Mouse (Mus musculus): ENCODE results near the gene Tfip11. TPM values are rescaled to one million over a fixed set of nuclear protein-coding genes. Genes with fewer than 3 reads are reported as not detected.

Tfip11 gene
- polyA plus RNA-seq, 1 experiment from 2014 or later = 32.9 TPM

DNA sequence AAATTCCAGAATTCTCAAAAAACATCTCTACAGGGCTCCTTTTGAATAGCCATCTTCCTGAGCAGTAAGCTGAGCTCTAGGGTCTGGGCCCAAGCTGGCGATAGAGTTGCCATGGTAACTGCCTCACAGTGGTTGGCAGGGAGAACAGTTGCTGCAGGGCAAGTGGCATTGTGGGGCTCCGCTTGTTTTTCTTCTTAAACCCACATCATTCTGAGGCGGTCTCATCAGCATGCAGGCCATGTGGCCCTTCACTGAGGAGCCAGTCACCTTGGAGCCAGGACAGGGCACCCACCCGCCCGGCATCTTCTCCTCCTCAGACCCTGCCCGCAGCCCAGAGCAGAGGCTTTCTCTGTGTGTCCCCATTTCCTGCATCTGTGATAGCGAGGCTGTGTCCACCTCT, 45.8 kb downstream of the Tfip11 start:
- H3K27ac ChIP-seq (ENCODE audit: low read depth, low read length) = 0 out of 2 replicates have a peak overlapping the region, but pooled peaks have one; percentile 11
- ATAC-seq (ENCODE audit: insufficient read depth, low FRiP score, low TSS enrichment) (peak; percentile 85), DNase-seq (ENCODE audit: low spot score) (peak; percentile 73)
- H3K4me3 ChIP-seq (ENCODE audit: low read depth, low read length) = no peak overlapping the region
- no peak overlapping the region for H3K9ac ChIP-seq (ENCODE audit: low read length)
- peaks cover 10% of the 10 kb centered on the region for H3K36me3 ChIP-seq (ENCODE audit: control insufficient read depth, insufficient read depth, low read length)
- no peaks in the 10 kb centered on the region for H3K27me3 ChIP-seq (ENCODE audit: control insufficient read depth, insufficient read depth, low read length)
- no peak overlapping the region for H3K4me2 ChIP-seq (ENCODE audit: low read depth)
- no peaks in the 10 kb centered on the region for H3K9me3 ChIP-seq (ENCODE audit: control insufficient read depth, low read length)
- WGBS = 43% methylated on average over 7 of the region's 7 CpGs
- H3K4me1 ChIP-seq (ENCODE audit: control insufficient read depth, insufficient read depth, low read length) = peaks cover 15% of the 10 kb centered on the region

DNA sequence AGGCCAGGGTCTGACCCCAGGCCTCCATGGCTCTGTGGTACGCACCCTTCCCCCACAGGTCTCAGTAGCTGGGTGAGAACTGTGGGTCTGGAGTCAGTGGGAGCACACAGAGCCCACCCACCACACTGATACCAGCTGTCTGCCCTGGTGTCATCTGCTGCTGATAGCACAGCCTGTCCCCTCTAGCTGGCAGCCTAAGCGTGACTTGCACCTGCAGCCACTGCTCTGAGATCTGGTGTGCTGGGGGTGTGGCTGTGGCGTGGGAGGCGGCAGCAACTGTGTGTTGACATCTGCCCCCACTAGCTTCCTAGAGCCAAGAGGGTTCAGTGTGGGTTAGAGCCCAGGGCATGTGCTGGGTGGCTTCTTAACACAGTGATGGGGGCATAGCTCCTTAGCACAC, 50.0 kb downstream of the Tfip11 start:
- Histone ChIP-seq H3K4me1 (ENCODE audit: control insufficient read depth, insufficient read depth, low read length) (peaks cover 12% of the 10 kb centered on the region), H3K4me3 (ENCODE audit: low read depth, low read length) (no peak overlapping the region), H3K9me3 (ENCODE audit: control insufficient read depth, low read length) (no peaks in the 10 kb centered on the region), H3K27me3 (ENCODE audit: control insufficient read depth, insufficient read depth, low read length) (no peaks in the 10 kb centered on the region), H3K27ac (ENCODE audit: low read depth, low read length) (no peak overlapping the region), H3K4me2 (ENCODE audit: low read depth) (no peak overlapping the region), H3K36me3 (ENCODE audit: control insufficient read depth, insufficient read depth, low read length) (peaks cover 5% of the 10 kb centered on the region), H3K9ac (ENCODE audit: low read length) (no peak overlapping the region; the same call in 1 of the 2 replicates)
- WGBS = 89% methylated on average over 4 of the region's 4 CpGs
- ATAC-seq (ENCODE audit: insufficient read depth, low FRiP score, low TSS enrichment) = no peak
- no peak for DNase-seq (ENCODE audit: low spot score)

DNA sequence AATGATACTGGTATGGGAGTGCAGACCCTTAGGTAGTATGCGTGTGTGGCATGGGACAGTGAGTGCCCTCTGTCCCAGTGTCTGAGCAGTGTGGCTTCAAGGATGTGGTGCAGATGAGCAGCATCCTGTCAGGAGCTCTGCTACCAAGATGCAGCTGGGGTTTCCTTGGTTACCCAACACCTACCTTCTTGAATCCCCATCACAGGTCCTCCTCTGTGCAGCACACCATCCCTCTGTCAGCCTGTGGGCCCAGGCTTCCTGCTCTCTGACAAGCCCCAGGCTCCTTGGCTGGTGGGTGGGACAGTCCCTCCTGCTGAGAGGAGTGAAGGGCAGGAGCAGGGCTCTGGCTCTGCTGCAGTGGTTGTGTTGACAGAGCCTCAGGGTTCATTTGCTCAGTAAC, 51.2 kb downstream of the Tfip11 start:
- DNase-seq (ENCODE audit: low spot score) = no peak
- WGBS = 92% methylated on average over 1 of the region's 1 CpGs
- Histone ChIP-seq H3K9me3 (ENCODE audit: control insufficient read depth, low read length) (no peaks in the 10 kb centered on the region), H3K4me2 (ENCODE audit: low read depth) (no peak overlapping the region), H3K27me3 (ENCODE audit: control insufficient read depth, insufficient read depth, low read length) (no peaks in the 10 kb centered on the region), H3K4me1 (ENCODE audit: control insufficient read depth, insufficient read depth, low read length) (peaks cover 6% of the 10 kb centered on the region), H3K9ac (ENCODE audit: low read length) (no peak overlapping the region), H3K36me3 (ENCODE audit: control insufficient read depth, insufficient read depth, low read length) (peaks cover 5% of the 10 kb centered on the region), H3K27ac (ENCODE audit: low read depth, low read length) (no peak overlapping the region), H3K4me3 (ENCODE audit: low read depth, low read length) (no peak overlapping the region)
- ATAC-seq (ENCODE audit: insufficient read depth, low FRiP score, low TSS enrichment) = no peak

DNA sequence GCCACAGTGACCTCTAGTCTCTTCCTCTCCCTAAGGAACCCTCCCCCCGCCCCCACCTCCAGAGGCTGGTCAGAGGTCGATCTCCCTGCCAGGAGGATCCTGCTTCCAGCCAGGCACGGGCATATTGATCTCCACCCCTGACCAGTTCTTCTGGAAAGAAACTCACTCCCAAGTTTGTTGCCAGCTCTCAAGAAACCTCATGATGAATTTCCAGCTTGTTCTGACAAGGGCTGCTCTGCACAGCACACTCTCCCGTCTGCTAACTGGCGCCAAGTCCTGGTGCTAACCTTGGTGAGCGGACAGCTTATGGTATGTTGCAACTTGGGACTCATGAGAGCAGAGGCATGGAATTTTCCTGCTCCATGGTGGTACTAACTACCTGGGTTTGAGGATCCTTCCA, 52.6 kb downstream of the Tfip11 start:
- no peak for ATAC-seq (ENCODE audit: insufficient read depth, low FRiP score, low TSS enrichment)
- DNase-seq (ENCODE audit: low spot score) = no peak
- 84% methylated on average over 6 of the region's 6 CpGs for WGBS
- Histone ChIP-seq H3K4me2 (ENCODE audit: low read depth) (no peak overlapping the region), H3K4me1 (ENCODE audit: control insufficient read depth, insufficient read depth, low read length) (no peaks in the 10 kb centered on the region), H3K4me3 (ENCODE audit: low read depth, low read length) (no peak overlapping the region), H3K27ac (ENCODE audit: low read depth, low read length) (no peak overlapping the region), H3K9ac (ENCODE audit: low read length) (no peak overlapping the region), H3K9me3 (ENCODE audit: control insufficient read depth, low read length) (no peaks in the 10 kb centered on the region), H3K27me3 (ENCODE audit: control insufficient read depth, insufficient read depth, low read length) (no peaks in the 10 kb centered on the region), H3K36me3 (ENCODE audit: control insufficient read depth, insufficient read depth, low read length) (peaks cover 5% of the 10 kb centered on the region)

DNA sequence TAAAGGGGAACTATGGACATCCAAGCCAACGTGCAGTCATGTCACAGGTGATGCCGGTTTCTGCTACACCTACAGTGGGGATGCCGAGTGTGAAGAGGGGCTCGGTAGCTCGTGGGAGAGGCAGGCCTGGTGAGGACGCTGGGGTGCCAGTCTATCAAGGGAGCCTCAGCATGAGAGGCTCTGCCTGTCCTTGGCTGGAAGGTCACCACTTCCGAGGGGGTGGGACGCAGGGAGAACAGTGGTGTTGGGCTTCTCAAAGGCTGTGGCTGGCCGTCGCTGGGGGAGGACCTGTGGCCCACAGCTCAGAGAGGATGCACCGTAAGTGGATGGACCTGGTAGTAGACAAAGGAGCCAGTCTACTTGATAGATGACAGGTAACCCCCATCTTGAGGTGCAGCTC, 55.0 kb downstream of the Tfip11 start:
- H3K4me3 ChIP-seq (ENCODE audit: low read depth, low read length) = no peak overlapping the region
- peaks cover under 1% of the 10 kb centered on the region; the same call in 1 of the 2 replicates for H3K36me3 ChIP-seq (ENCODE audit: control insufficient read depth, insufficient read depth, low read length)
- WGBS = 87% methylated on average over 11 of the region's 11 CpGs

DNA sequence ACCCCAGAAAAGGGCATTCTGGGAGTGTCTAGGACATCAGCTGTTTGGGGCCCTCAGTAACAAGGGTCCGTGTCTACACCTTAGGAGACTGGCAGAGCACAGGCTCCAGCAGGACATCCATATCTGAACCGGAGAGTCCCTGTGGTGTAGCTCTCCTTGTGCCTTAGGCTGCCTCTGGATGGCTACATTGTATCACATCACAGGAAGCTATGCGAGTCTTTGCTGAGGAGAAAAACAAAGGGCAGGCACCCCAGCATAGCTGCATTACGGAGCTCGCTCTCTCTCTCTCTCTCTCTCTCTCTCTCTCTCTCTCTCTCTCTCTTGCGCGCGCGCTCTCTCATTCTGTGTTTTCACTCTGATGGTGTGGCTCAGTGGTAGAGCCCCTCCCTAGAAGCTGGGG, 55.9 kb downstream of the Tfip11 start:
- no peak overlapping the region for H3K27ac ChIP-seq (ENCODE audit: low read depth, low read length)
- H3K36me3 ChIP-seq (ENCODE audit: control insufficient read depth, insufficient read depth, low read length) = peaks cover 3% of the 10 kb centered on the region; the same call in 1 of the 2 replicates
- H3K4me3 ChIP-seq (ENCODE audit: low read depth, low read length) = no peak overlapping the region
- DNase-seq (ENCODE audit: low spot score) (no peak), ATAC-seq (ENCODE audit: insufficient read depth, low FRiP score, low TSS enrichment) (no peak)
- no peak overlapping the region for H3K9ac ChIP-seq (ENCODE audit: low read length)
- no peaks in the 10 kb centered on the region for H3K9me3 ChIP-seq (ENCODE audit: control insufficient read depth, low read length)
- H3K4me2 ChIP-seq (ENCODE audit: low read depth) = no peak overlapping the region
- H3K27me3 ChIP-seq (ENCODE audit: control insufficient read depth, insufficient read depth, low read length) = no peaks in the 10 kb centered on the region
- WGBS = 80% methylated on average over 9 of the region's 9 CpGs
- H3K4me1 ChIP-seq (ENCODE audit: control insufficient read depth, insufficient read depth, low read length) = no peaks in the 10 kb centered on the region

More for the DNA sequence above, 55.0 kb downstream of the Tfip11 start:
- Histone ChIP-seq H3K9me3 (ENCODE audit: control insufficient read depth, low read length) (no peaks in the 10 kb centered on the region), H3K27ac (ENCODE audit: low read depth, low read length) (no peak overlapping the region), H3K4me1 (ENCODE audit: control insufficient read depth, insufficient read depth, low read length) (no peaks in the 10 kb centered on the region), H3K9ac (ENCODE audit: low read length) (no peak overlapping the region), H3K4me2 (ENCODE audit: low read depth) (no peak overlapping the region), H3K27me3 (ENCODE audit: control insufficient read depth, insufficient read depth, low read length) (no peaks in the 10 kb centered on the region)
- no peak for DNase-seq (ENCODE audit: low spot score)
- no peak for ATAC-seq (ENCODE audit: insufficient read depth, low FRiP score, low TSS enrichment)

DNA sequence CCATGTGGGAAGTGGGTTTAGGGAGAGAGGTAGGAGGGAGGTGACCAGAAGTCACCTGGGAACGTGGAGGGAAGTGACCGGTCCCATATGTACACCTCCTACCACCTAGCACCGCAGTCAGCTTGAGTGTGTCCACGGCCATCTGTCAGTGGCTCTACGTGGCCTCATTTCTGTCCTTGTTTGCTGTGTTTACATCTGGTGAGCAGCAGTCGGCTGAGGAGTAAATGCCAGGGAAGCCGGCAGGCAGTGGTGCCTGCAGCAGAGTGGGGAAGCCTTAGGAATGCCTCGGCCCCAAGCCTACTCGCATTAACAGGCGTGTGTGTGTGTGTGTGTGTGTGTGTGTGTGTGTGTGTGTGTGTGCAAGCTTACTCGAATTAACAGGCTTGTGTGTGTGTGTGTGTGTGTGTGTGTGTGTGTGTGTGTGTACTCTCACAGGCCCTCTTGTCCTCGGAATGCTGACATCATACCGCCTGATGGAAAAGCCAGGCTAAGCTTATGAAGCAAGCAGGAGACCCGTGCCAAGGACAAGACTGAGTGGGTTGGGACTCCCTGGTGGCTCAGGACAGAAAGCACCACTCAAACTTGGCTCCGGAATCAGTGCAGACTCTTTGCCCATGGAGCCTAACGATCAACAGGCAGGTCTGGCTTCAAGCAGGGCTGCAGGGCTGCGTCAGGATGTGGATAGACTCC, 56.6 kb downstream of the Tfip11 start:
- H3K4me3 ChIP-seq (ENCODE audit: low read depth, low read length) = no peak overlapping the region
- DNase-seq (ENCODE audit: low spot score) (no peak), ATAC-seq (ENCODE audit: insufficient read depth, low FRiP score, low TSS enrichment) (no peak)
- no peak overlapping the region for H3K27ac ChIP-seq (ENCODE audit: low read depth, low read length)
- 74% methylated on average over 16 of the region's 17 CpGs for WGBS
- no peaks in the 10 kb centered on the region for H3K9me3 ChIP-seq (ENCODE audit: control insufficient read depth, low read length)
- H3K4me1 ChIP-seq (ENCODE audit: control insufficient read depth, insufficient read depth, low read length) = no peaks in the 10 kb centered on the region
- H3K9ac ChIP-seq (ENCODE audit: low read length) = no peak overlapping the region
- H3K4me2 ChIP-seq (ENCODE audit: low read depth) = no peak overlapping the region
- no peaks in the 10 kb centered on the region for H3K27me3 ChIP-seq (ENCODE audit: control insufficient read depth, insufficient read depth, low read length)
- peaks cover 3% of the 10 kb centered on the region; the same call in 1 of the 2 replicates for H3K36me3 ChIP-seq (ENCODE audit: control insufficient read depth, insufficient read depth, low read length)

DNA sequence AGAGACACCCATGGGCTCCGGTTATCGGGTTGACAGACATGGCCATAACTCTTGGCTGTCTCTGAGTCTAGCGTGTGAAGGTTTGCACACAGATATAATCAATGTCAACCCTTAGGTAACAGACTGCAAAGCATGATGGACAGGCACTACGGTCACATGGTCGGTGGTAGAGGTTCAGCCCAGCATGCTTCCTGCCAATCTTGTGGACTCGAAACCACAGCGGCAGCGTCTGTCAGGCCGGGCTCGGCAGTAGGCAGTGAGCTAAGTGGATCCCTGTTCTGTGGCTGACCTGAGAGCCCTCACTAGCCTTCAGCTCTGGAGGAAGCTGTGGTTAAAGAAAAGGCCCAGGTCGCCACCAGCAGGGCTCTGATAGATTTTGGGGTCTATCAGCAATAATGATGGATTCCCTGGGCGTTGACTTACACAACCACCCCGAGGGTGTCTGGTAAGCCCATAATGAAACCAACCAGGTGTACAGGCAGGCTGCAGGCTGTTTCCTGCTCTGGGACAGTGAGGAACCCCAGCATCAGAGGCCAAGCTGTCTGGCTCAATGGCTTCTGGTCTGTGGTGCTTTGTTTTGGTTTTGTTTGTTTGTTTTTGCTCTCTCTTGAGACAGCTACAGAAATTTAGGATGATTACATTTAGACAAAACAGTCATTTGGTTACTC, 58.8 kb downstream of the Tfip11 start:
- Histone ChIP-seq H3K9me3 (ENCODE audit: control insufficient read depth, low read length) (no peaks in the 10 kb centered on the region), H3K27ac (ENCODE audit: low read depth, low read length) (no peak overlapping the region), H3K4me2 (ENCODE audit: low read depth) (no peak overlapping the region), H3K27me3 (ENCODE audit: control insufficient read depth, insufficient read depth, low read length) (no peaks in the 10 kb centered on the region), H3K9ac (ENCODE audit: low read length) (no peak overlapping the region), H3K4me3 (ENCODE audit: low read depth, low read length) (no peak overlapping the region), H3K36me3 (ENCODE audit: control insufficient read depth, insufficient read depth, low read length) (peaks cover 3% of the 10 kb centered on the region; the same call in 1 of the 2 replicates), H3K4me1 (ENCODE audit: control insufficient read depth, insufficient read depth, low read length) (no peaks in the 10 kb centered on the region)
- 96% methylated on average over 13 of the region's 13 CpGs for WGBS
- no peak for ATAC-seq (ENCODE audit: insufficient read depth, low FRiP score, low TSS enrichment)
- no peak for DNase-seq (ENCODE audit: low spot score)

DNA sequence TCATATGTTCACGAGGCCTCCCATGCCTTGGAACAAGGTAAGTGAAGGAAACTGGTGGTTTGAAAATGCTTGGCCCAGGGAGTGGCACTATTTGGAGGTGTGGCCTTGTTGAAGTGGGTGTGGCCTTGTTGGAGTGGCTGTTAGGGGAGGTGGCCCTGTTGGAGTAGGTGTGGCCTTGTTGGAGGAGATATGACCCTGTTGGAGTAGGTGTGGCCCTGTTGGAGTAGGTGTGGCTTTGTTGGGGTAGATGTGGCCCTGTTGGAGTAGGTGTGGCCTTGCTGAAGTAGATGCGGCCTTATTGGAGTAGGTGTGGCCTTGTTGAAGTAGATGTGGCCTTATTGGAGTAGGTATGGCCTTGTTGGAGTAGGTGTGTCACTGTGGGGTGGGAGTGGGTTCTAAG, 59.8 kb downstream of the Tfip11 start:
- Histone ChIP-seq H3K36me3 (ENCODE audit: control insufficient read depth, insufficient read depth, low read length) (peaks cover 6% of the 10 kb centered on the region), H3K27ac (ENCODE audit: low read depth, low read length) (no peak overlapping the region), H3K4me1 (ENCODE audit: control insufficient read depth, insufficient read depth, low read length) (no peaks in the 10 kb centered on the region), H3K4me2 (ENCODE audit: low read depth) (no peak overlapping the region), H3K27me3 (ENCODE audit: control insufficient read depth, insufficient read depth, low read length) (no peaks in the 10 kb centered on the region), H3K9me3 (ENCODE audit: control insufficient read depth, low read length) (no peaks in the 10 kb centered on the region), H3K4me3 (ENCODE audit: low read depth, low read length) (no peak overlapping the region), H3K9ac (ENCODE audit: low read length) (no peak overlapping the region)
- WGBS = 78% methylated on average over 2 of the region's 2 CpGs
- DNase-seq (ENCODE audit: low spot score) (no peak), ATAC-seq (ENCODE audit: insufficient read depth, low FRiP score, low TSS enrichment) (no peak)
